Mouse (Mus musculus): ENCODE data around the gene Uaca. TPM values are rescaled to one million over a fixed set of nuclear protein-coding genes. Genes with fewer than 3 reads are reported as not detected.
"Not testable (repeated sequence)": the region's sequence is repeated elsewhere in the genome, so short reads cannot be mapped to it uniquely, and the experiment has no call there.

Uaca gene
- polyA plus RNA-seq, 1 experiment from 2014 or later, result 12.4 TPM

GRCm38 (mm10) chr9:60790282-60790681, 4.1 kb upstream of the Uaca start:
- no peak for DNase-seq (ENCODE audit: low spot score)

DNA sequence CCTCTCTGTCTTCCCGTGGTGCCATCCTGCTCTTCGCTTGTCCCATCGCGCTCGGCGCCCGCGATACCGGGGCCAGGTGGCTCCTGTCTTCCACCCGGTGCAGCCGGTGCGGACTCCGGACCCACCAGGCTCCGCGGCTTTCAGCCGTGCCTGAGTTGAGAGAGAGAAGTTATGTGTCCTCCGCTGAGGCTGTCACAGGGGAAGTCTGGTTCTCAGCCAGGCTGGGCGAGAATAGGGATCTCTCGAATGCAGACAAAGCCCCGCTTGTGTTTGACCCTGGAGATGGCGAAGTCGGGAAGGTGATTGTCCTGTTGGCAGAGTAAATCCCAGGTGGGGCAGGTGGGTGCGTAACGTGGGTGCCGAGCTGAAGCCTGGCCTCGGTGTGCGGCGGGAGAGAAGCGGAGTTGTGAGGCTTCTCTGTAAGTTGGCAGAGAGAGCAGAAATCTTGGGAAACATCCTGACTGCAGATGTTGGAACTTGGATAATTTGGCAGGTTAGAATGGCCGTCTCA, 554 bp downstream of the Uaca start:
- peak; percentile 54 for DNase-seq (ENCODE audit: low spot score)

DNA sequence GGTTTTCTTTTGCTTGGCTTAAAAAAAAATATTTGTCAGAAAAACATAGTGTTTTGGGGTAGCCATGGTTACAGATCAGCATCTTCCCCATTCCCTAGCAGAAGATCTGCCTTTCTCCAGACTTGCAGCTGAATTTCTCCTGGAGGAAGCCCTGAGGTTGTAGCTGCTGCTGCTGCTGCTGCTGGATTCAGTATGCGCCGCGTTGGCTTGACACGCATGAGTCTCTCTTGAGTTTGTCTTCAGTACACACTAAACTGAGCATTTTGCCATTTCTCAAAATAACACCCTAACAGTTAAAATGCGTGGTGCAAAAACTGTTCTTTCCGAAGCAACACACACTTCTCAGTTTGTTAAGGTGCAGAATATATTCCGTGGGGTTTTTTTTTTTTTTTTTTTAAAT, 1.7 kb downstream of the Uaca start:
- DNase-seq (ENCODE audit: low spot score), result no peak

- no peak for DNase-seq (ENCODE audit: low spot score)
These were observed 2.8 kb downstream of the Uaca start for GRCm38 (mm10) chr9:60797126-60797525.

GRCm38 (mm10) chr9:60799061-60799460, 4.7 kb downstream of the Uaca start:
- DNase-seq (ENCODE audit: low spot score), result no peak

- DNase-seq (ENCODE audit: low spot score), result no peak
These were observed 6.5 kb downstream of the Uaca start for GRCm38 (mm10) chr9:60800663-60801382.

- no peak for DNase-seq (ENCODE audit: low spot score)
These were observed 7.4 kb downstream of the Uaca start for GRCm38 (mm10) chr9:60801746-60802145.

DNA sequence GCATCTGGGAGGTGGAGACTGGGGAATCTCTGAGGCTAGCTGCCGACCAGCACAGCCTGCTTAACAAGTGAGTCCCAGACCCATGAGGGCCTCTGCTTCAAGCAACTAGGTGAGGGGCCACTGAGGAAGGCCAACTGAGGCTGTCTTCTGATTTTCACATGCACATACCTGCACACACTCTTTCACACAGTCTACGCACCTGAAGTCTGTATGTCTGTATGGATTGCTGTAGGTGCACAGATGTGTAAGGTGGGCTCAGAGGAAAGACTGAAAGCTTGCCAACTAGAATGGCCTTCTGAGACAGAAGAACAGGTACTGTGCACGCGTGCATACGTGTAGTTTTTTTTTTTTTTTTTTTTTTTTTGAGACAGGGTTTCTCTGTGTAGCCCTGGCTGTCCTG, 8.0 kb downstream of the Uaca start:
- no peak for DNase-seq (ENCODE audit: low spot score)

DNA sequence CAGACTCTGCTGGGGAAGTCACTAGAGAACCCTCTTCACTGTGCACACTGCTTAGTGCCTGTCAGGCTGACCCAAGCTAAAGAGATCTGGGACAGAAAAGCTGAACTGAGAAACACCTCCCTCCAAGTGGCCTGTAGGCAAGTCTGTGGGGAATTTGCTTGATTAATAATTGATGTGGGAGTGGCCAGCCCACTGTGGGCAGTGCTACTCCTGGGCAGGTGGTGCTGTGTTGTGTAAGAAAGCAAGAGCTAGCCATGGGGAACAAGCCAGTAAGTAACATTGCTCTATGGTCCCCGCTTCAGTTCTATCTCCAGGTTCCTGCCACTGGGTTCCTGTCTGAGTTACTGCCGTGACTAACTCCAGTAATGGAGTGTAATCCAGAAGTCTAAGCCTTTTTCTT, 11.7 kb downstream of the Uaca start:
- DNase-seq (ENCODE audit: low spot score), result no peak

DNA sequence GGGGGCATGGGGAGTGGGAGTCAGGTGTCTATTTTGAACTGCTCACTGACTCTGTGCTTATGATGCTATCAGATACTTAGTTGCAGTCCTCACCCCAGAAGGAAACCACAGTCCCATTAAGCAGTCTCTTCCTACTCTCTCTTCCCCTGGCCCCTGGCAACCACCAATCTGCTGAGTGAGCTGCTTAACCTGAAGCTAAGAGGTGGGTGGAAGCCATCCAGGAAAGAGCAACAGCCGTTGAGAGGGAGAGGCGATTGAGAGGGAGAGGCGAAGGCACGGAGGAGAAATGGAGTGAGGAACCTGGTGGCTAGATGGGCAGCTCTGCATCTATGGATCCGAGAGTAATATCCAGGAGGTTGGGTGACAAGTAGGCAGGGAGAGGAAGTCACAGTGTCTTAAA, 13.7 kb downstream of the Uaca start:
- DNase-seq (ENCODE audit: low spot score), result no peak

- peak; percentile 50 for DNase-seq (ENCODE audit: low spot score)
These were observed 19.0 kb downstream of the Uaca start for GRCm38 (mm10) chr9:60813139-60813880.

DNA sequence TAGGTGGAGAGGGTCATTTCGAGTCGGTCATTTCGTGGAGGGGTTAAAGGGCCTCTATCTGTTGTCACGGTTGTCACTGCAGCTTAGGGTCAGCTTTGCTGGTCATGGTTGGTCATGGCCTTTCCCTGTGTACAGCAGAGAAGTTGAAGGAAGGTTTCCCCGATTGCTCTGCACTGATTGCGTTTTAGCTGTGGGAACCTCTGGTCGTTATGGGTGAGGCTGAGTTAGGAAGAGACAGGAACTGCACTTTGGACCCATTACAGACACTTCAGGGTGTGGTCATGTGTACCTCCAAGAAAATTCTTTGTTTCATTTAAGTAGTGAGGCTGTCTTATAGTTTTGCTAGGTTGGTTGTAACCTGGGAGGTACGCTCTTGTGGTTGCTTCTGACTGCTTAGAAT, 21.2 kb downstream of the Uaca start:
- no peak for DNase-seq (ENCODE audit: low spot score)

GRCm38 (mm10) chr9:60817585-60817984, 23.2 kb downstream of the Uaca start:
- no peak for DNase-seq (ENCODE audit: low spot score)

DNA sequence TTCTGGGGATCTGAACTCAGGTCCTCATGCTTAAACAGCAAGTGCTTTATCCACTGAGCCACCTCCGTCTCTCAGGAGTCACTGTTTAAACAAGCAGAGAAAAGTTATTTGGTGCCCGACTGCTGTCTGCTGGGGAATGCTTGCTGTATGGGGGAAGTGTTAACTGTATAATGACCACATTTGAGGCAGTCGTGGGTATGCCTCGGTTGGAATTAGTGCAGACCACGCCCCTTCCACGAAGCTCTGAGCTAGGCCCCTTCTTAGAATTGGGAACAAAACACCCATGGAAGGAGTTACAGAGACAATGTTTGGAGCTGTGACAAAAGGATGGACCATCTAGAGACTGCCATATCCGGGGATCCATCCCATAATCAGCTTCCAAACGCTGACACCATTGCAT, 24.2 kb downstream of the Uaca start:
- not testable (repeated sequence) for DNase-seq (ENCODE audit: low spot score)

- peak; percentile 47 for DNase-seq (ENCODE audit: low spot score)
These were observed 25.0 kb downstream of the Uaca start for GRCm38 (mm10) chr9:60819340-60819739.

GRCm38 (mm10) chr9:60821501-60821900, 27.2 kb downstream of the Uaca start:
- no peak for DNase-seq (ENCODE audit: low spot score)

DNA sequence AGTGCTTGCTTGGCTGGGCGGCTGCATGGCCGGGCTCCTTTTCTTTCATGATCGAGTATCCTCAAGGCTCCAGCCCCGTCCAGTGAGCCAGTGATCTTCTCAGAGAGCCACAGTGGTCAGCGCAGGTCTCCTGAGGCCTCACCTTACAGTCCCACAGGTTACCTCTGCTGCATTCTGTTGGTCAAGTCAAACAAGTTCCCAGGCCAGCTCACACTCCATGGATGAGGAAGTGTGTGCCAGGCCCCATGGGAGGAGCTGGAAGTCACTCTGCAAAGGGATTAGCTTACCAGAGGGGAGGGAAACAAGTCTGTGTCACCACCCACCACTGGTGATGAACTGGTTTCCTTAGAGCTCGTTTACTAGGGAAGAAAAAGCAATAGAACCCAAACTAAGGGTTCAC, 28.3 kb downstream of the Uaca start:
- DNase-seq (ENCODE audit: low spot score), result no peak

DNA sequence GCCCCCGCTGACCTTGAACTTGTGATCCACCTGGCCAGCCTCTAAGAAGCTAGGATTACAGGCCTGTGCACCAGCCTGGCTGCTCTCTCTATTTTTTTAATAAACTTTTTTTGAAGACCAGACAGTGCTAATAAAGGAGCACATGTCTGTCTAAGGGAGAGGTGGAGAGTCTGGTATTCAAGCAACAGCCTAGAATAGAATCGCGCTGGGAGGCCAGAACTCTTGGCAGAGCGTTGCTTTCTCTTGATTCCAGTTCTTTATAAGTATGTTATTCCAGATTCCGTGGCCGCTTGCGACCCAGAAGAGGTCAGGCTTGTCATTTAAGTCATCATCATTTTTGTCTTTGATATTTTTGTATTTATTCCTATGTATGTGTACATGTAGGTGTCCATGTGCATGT, 31.2 kb downstream of the Uaca start:
- DNase-seq (ENCODE audit: low spot score), result no peak

DNA sequence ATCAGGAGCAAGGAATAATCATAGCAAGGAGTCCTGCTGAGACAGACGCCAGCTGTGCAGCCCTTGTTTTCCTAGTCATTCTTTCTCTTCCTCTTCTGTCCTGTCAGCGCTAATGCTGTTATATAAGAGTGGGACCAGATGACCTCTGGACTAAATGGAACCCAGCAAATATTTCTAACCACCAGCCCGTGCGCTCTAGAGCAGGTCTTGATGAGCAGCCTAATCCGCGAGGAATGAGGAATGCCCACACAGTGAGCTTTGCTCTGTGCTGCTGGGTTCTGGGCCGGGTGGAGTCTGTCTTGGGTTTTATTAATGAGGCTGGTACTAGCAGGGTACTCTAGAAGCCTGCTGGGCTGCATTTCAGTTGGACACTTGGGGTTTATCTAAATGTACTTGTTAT, 32.4 kb downstream of the Uaca start:
- no peak for DNase-seq (ENCODE audit: low spot score)

DNA sequence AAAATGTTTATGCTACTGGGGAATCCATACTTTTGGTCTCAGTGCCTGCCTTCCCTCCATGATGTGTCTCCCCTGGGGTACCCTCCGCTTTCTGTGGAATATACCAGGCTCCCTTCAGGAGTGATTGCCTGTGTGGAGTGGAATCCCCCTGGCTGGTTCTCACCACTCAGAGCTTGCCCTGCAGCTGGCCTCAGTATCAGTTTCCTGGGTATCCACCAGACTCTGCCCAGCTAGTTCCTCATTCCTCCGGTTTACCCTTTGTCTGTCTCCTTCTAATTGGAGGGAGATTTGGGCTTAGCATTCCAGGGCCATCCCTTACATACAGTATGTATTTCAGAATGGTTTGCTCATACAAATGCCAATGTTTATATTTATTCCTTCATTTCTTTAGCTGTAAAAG, 33.9 kb downstream of the Uaca start:
- DNase-seq (ENCODE audit: low spot score), result no peak

DNA sequence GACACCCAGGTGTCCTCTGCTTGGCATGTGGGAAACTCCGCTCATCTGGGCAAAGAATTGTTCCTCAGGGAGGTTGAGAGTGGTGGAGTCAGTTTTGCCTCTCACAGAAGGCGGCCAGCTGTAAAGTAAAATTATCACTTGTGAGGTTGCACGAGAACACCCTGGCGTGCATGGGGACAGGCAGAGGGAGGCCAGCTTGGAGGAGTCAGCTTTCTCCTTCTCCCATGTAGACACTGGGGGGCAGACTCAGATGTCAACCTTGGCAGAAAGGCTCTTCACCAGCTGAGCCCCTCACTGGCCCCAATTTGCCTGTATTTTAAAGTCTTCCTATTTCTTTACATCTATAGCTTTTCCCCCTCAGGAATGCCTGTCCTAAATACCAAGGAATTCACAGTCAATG, 35.3 kb downstream of the Uaca start:
- DNase-seq (ENCODE audit: low spot score), result no peak

GRCm38 (mm10) chr9:60830079-60830478, 35.7 kb downstream of the Uaca start:
- no peak for DNase-seq (ENCODE audit: low spot score)

GRCm38 (mm10) chr9:60832233-60832632, 37.9 kb downstream of the Uaca start:
- DNase-seq (ENCODE audit: low spot score), result no peak

Data from thymus, postnatal 0 days (tissue).